ENCODE assay signal across 24 mouse cellular contexts in the genomic region with DNA sequence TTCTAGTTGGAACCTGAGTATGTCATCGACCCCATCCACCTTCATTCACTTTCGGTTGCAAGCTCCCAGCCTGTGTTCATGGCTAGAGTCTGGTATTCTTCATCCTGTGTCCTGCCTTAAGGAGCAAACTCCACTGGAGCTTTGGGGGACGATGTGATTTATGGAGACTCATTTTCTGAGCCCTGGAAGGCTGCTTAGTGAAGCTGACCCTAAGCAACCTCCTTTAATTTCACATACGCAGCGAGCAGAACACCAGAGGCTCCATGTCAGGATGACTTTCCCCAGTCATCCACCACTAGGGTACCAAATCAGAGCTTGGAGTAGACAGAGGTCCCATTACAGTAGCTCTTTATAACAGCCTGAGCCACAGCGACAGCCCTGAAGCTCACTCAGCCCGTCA. TPM values are rescaled to one million over a fixed set of nuclear protein-coding genes. Genes with fewer than 3 reads are reported as not detected.
DNase-seq lines count a peak whose midpoint lies in the region; ATAC-seq lines count a peak whose summit lies in the region.
"Had no signal": no experiment of that assay in that cellular context is flagged by ENCODE, and none has a peak within 500 bp of the region (broad histone marks: within the 10 kb centered on the region; RNA-seq: fewer than 3 reads in every experiment).

No protein-coding gene starts in this region.

- H3K9me3 ChIP-seq in hindbrain, embryonic 10.5 days, result no peaks in the 10 kb centered on the region
- H3K9me3 ChIP-seq in hindbrain, embryonic 14.5 days (ENCODE audit: control insufficient read depth, low read length), result no peaks in the 10 kb centered on the region
- no peaks in the 10 kb centered on the region for H3K9me3 ChIP-seq in kidney, embryonic 15.5 days (replicated peaks)
- H3K9me3 ChIP-seq: embryonic facial prominence, embryonic 10.5 days; embryonic facial prominence, embryonic 13.5 days; forebrain, embryonic 15.5 days; heart, embryonic 10.5 days had no signal

- H3K36me3 ChIP-seq in hindbrain, embryonic 10.5 days, result peaks cover 34% of the 10 kb centered on the region
- peaks cover 10% of the 10 kb centered on the region for H3K36me3 ChIP-seq in hindbrain, embryonic 14.5 days (replicated peaks; ENCODE audit: control insufficient read depth, insufficient read depth)
- no peaks in the 10 kb centered on the region for H3K36me3 ChIP-seq in kidney, embryonic 15.5 days
- H3K36me3 ChIP-seq: heart, embryonic 10.5 days had no signal

- peak overlapping the region; percentile 29; the same call in 1 of the 2 replicates for H3K27ac ChIP-seq in hindbrain, embryonic 10.5 days
- no peak overlapping the region for H3K27ac ChIP-seq in hindbrain, embryonic 14.5 days
- H3K27ac ChIP-seq in kidney, embryonic 15.5 days, result no peak overlapping the region
- H3K27ac ChIP-seq: embryonic facial prominence, embryonic 10.5 days; embryonic facial prominence, embryonic 13.5 days; forebrain, embryonic 15.5 days; heart, adult 2 months; heart, embryonic 10.5 days; hindbrain, postnatal 0 days had no signal

- no peak overlapping the region for H3K4me3 ChIP-seq in hindbrain, embryonic 10.5 days
- no peak overlapping the region for H3K4me3 ChIP-seq in hindbrain, embryonic 14.5 days (replicated peaks; ENCODE audit: low read length)
- H3K4me3 ChIP-seq in kidney, embryonic 15.5 days (replicated peaks), result no peak overlapping the region
- H3K4me3 ChIP-seq: embryonic facial prominence, embryonic 10.5 days; embryonic facial prominence, embryonic 13.5 days; erythroblast, embryonic 14.5 days; forebrain, embryonic 15.5 days; heart, adult 2 months; heart, embryonic 10.5 days had no signal

- H3K27me3 ChIP-seq in hindbrain, embryonic 10.5 days (ENCODE audit: insufficient read depth, poor library complexity, severe bottlenecking), result no peaks in the 10 kb centered on the region
- no peaks in the 10 kb centered on the region for H3K27me3 ChIP-seq in hindbrain, embryonic 14.5 days (ENCODE audit: control insufficient read depth, insufficient read depth, low read length)
- no peaks in the 10 kb centered on the region for H3K27me3 ChIP-seq in kidney, embryonic 15.5 days
- H3K27me3 ChIP-seq: embryonic facial prominence, embryonic 13.5 days; forebrain, embryonic 15.5 days had no signal

- no peak for ATAC-seq in hindbrain, embryonic 14.5 days (ENCODE audit: low FRiP score)
- peak; percentile 33; the same call in 1 of the 2 replicates for ATAC-seq in kidney, embryonic 15.5 days (replicated peaks; ENCODE audit: low FRiP score)
- ATAC-seq in erythroid progenitor cell, adult 5-6 weeks (replicated peaks; ENCODE audit: low FRiP score, poor library complexity, severe bottlenecking), result no peak
- ATAC-seq: CD4-positive, CD25-positive, alpha-beta regulatory T cell, adult 4 months; forebrain, embryonic 15.5 days; hindbrain, postnatal 0 days; intestine, postnatal 0 days had no signal

- WGBS in hindbrain, embryonic 10.5 days, result 92% methylated on average over 7 of the region's 7 CpGs
- 82% methylated on average over 7 of the region's 7 CpGs for WGBS in hindbrain, embryonic 14.5 days
- WGBS in kidney, embryonic 15.5 days, result 60% methylated on average over 7 of the region's 7 CpGs

- H3K4me1 ChIP-seq in hindbrain, embryonic 10.5 days (replicated peaks), result peaks cover 39% of the 10 kb centered on the region
- H3K4me1 ChIP-seq in hindbrain, embryonic 14.5 days (replicated peaks; ENCODE audit: control insufficient read depth, insufficient read depth, low read length), result peaks cover 18% of the 10 kb centered on the region
- H3K4me1 ChIP-seq in kidney, embryonic 15.5 days, result peaks cover 26% of the 10 kb centered on the region

- no peak for DNase-seq in hindbrain, embryonic 10.5 days (ENCODE audit: low spot score)
- DNase-seq in hindbrain, embryonic 14.5 days (ENCODE audit: low spot score), result no peak
- no peak for DNase-seq in kidney, adult 9 months
- DNase-seq in hindlimb bud, embryonic 11.5 days (ENCODE audit: extremely low spot score, low read depth, low spot score), result peak; percentile 14
- DNase-seq: adrenal gland, adult 2 months; adrenal gland, postnatal 14 days; cerebellum, adult 11-12 months; cerebellum, adult 8-10 months; cerebellum, postnatal 10 days; cerebellum, postnatal 36 days; embryo, embryonic 11 days; gastrocnemius, postnatal 10 days; gastrocnemius, postnatal 36 days; heart, adult 2 months had no signal

- no peak overlapping the region for H3K9ac ChIP-seq in hindbrain, embryonic 14.5 days
- no peak overlapping the region for H3K9ac ChIP-seq in kidney, embryonic 15.5 days
- H3K9ac ChIP-seq: embryonic facial prominence, embryonic 13.5 days; forebrain, embryonic 15.5 days had no signal

- H3K4me2 ChIP-seq in hindbrain, embryonic 14.5 days (replicated peaks), result no peak overlapping the region
- no peak overlapping the region for H3K4me2 ChIP-seq in kidney, embryonic 15.5 days
- H3K4me2 ChIP-seq: embryonic facial prominence, embryonic 13.5 days; forebrain, embryonic 15.5 days had no signal

RNA-seq across cellular contexts. Expression of gene Gng2, which starts 59.9 kb away (rescaled TPM):
- polyA plus RNA-seq in hindbrain, embryonic 10.5 days (2016; fragmentation: Nextera tagmentation; extraction: Ambion mirVana), result 105 and 141 TPM in 2 replicates
- 362 and 393 TPM in 2 replicates for polyA plus RNA-seq in hindbrain, embryonic 14.5 days (2014; fragmentation: Nextera tagmentation; extraction: Ambion mirVana)
- 51.1 and 56.5 TPM in 2 replicates for polyA plus RNA-seq in kidney, embryonic 15.5 days (2015; fragmentation: Nextera tagmentation; extraction: Ambion mirVana)
- 18.4 and 21.4 TPM in 2 replicates for total RNA-seq in erythroid progenitor cell, adult 5-6 weeks (2015; ENCODE audit: low replicate concordance)
- total RNA-seq in erythroid progenitor cell, adult 5-6 weeks (2017; ENCODE audit: low replicate concordance), result 4.6 and 6.6 TPM in 2 replicates
- polyA plus RNA-seq: erythroblast, embryonic 14.5 days had no signal
